Mouse (Mus musculus) bone marrow, adult 2 months (tissue): Measurements from ENCODE around the gene Arhgef39.

Experiments used
- CTCF ChIP-seq: fragments of 200-500 bp; IDR thresholded peaks from 2 replicates; pipeline ENCODE4 v1.5.1; 2011; ENCODE audit warnings: low read length, control low read depth; ENCODE audit not compliant: control insufficient read depth, insufficient read depth
- POLR2A ChIP-seq: fragments of 200-500 bp; IDR thresholded peaks from 2 replicates; pipeline ENCODE4 v1.6.1; 2011; ENCODE audit warnings: low read depth, mild to moderate bottlenecking, control low read depth, low read length, borderline replicate concordance; ENCODE audit not compliant: control insufficient read depth

- no peak for TF ChIP-seq CTCF
- TF ChIP-seq POLR2A = no peak
Observed at GRCm38 (mm10) chr4:43493846-43494240, 5.7 kb downstream of the Arhgef39 start.
